Comparison of ENCODE assay signal across 23 mouse cellular contexts in the genomic region with DNA sequence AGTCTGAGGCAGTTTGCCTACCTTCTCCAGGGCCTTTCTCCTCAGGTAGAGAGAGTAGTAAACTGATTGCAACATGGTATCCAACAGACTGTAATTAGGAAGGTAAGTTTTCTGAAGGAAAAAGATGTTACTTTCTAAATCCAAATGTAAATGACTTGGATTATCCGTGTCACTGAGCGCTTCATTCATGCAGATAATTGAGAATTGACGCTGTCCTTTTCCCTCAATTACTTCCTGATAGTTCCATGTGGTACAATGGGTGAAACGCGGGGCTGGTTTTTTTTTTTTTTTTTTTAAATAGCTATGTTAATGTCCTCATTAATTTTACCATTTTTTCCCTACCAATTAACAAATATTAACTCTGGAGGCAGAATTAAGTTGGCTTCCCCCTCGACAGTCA.
"Had no signal": no experiment of that assay in that cellular context is flagged by ENCODE, and none has a peak within 500 bp of the region (broad histone marks: within the 10 kb centered on the region; RNA-seq: fewer than 3 reads in every experiment).

No protein-coding gene starts in this region.

- H3K9ac ChIP-seq: heart, embryonic 12.5 days; hindbrain, embryonic 13.5 days; hindbrain, embryonic 15.5 days; intestine, embryonic 15.5 days; limb, embryonic 13.5 days; limb, embryonic 15.5 days had no signal

- H3K27ac ChIP-seq: gastrocnemius, adult 2 months; heart, embryonic 10.5 days; hindbrain, embryonic 13.5 days; intestine, embryonic 15.5 days; limb, embryonic 13.5 days; limb, embryonic 15.5 days had no signal

- H3K4me2 ChIP-seq: heart, embryonic 12.5 days; hindbrain, embryonic 13.5 days; hindbrain, embryonic 15.5 days; intestine, embryonic 15.5 days; limb, embryonic 13.5 days; limb, embryonic 15.5 days had no signal

- H3K36me3 ChIP-seq: hindbrain, embryonic 13.5 days; hindbrain, embryonic 15.5 days; intestine, embryonic 15.5 days; limb, embryonic 15.5 days had no signal

- H3K9me3 ChIP-seq: heart, embryonic 10.5 days; heart, embryonic 12.5 days; hindbrain, embryonic 10.5 days; hindbrain, embryonic 13.5 days; hindbrain, embryonic 15.5 days; intestine, embryonic 15.5 days; limb, embryonic 13.5 days; limb, embryonic 15.5 days had no signal

- H3K27me3 ChIP-seq: heart, embryonic 12.5 days; hindbrain, embryonic 15.5 days; intestine, embryonic 15.5 days; limb, embryonic 13.5 days; limb, embryonic 15.5 days had no signal

- DNase-seq: gastrocnemius, adult 2 months; gastrocnemius, postnatal 10 days; gastrocnemius, postnatal 25 days; heart, adult 18-20 months; heart, postnatal 10 days; heart, postnatal 4 days; kidney, adult 18-20 months; kidney, adult 8-10 months; kidney, postnatal 10 days; kidney, postnatal 25 days; layer of hippocampus, adult 9-11 months; layer of hippocampus, postnatal 36 days; left cerebral cortex, postnatal 4 days had no signal

- ATAC-seq: inflammation-experienced regulatory T-cells, adult 6 months; intestine, embryonic 15.5 days; intestine, postnatal 0 days had no signal

- H3K4me3 ChIP-seq: gastrocnemius, adult 2 months; heart, embryonic 10.5 days; heart, embryonic 12.5 days; hindbrain, embryonic 10.5 days; hindbrain, embryonic 13.5 days; hindbrain, embryonic 15.5 days; intestine, embryonic 15.5 days; limb, embryonic 13.5 days; limb, embryonic 15.5 days had no signal
